Mouse (Mus musculus) heart, postnatal 0 days (tissue): ENCODE measurements at regions not wholly inside any gene's neighbourhood (a gene's known extent, or its start where the extent isn't known, plus 50 kb on each side); places are given as distances from the start of the nearest gene placed in this dataset.

Experiments
- ATAC-seq: fragments of 200-750 bp; cut with Nextera tagmentation; 2 replicates; pipeline ENCODE4 v1.8.0; 2017; ENCODE audit warnings: low read depth, moderate number of reproducible peaks, moderate library complexity; ENCODE audit not compliant: insufficient read depth
- DNase-seq: peaks from one replicate; pipeline ENCODE4 v3.0.0-alpha.2; 2016; ENCODE audit warnings: low spot score
- H3K27ac ChIP-seq: fragments of 300-500 bp; sonication (generic); 2 replicates; pipeline ENCODE4 v1.5.1; 2014; ENCODE audit warnings: low read depth, mild to moderate bottlenecking
- H3K27me3 ChIP-seq: fragments of 300-500 bp; sonication (generic); 2 replicates; pipeline ENCODE4 v1.6.1; 2014; ENCODE audit warnings: low read length, mixed read lengths; ENCODE audit not compliant: control insufficient read depth, insufficient read depth
- H3K36me3 ChIP-seq: fragments of 300-500 bp; sonication (generic); replicated peaks from 2 replicates; pipeline ENCODE4 v1.6.1; 2014; ENCODE audit warnings: low read length, mixed read lengths; ENCODE audit not compliant: control insufficient read depth, insufficient read depth
- H3K4me1 ChIP-seq: fragments of 300-500 bp; sonication (generic); 2 replicates; pipeline ENCODE4 v1.6.1; 2014; ENCODE audit warnings: antibody characterized with exemption; ENCODE audit not compliant: control insufficient read depth, insufficient read depth
- H3K4me2 ChIP-seq: fragments of 300-500 bp; sonication (generic); 2 replicates; pipeline ENCODE4 v1.6.1; 2014; ENCODE audit warnings: low read depth, mild to moderate bottlenecking, low read length, moderate library complexity
- H3K4me3 ChIP-seq: fragments of 300-500 bp; sonication (generic); 2 replicates; pipeline ENCODE4 v1.5.1; 2014; ENCODE audit warnings: low read depth, low read length
- H3K9ac ChIP-seq: fragments of 300-500 bp; sonication (generic); replicated peaks from 2 replicates; pipeline ENCODE4 v1.6.1; 2014; ENCODE audit warnings: low read depth, low read length, mixed read lengths
- H3K9me3 ChIP-seq: fragments of 300-500 bp; sonication (generic); replicated peaks from 2 replicates; pipeline ENCODE4 v1.6.1; 2016; ENCODE audit warnings: low read length; ENCODE audit not compliant: control insufficient read depth
- CTCF ChIP-seq: IDR thresholded peaks from 2 replicates; pipeline ENCODE4 v1.5.1; 2016; ENCODE audit warnings: antibody characterized with exemption, control low read depth, low read depth
- EP300 ChIP-seq: IDR thresholded peaks from 2 replicates; pipeline ENCODE4 v1.6.1; 2016; ENCODE audit warnings: antibody characterized with exemption, low read depth
- WGBS: fragments of 180-500 bp; shearing (Covaris S2); extraction: QIAGEN DNeasy Blood & Tissue Kit; methylation state at CpG from one replicate; pipeline ENCODE4 v1.1.7; 2014; 5-methylcytosine and 5-hydroxymethylcytosine counted together

DNA sequence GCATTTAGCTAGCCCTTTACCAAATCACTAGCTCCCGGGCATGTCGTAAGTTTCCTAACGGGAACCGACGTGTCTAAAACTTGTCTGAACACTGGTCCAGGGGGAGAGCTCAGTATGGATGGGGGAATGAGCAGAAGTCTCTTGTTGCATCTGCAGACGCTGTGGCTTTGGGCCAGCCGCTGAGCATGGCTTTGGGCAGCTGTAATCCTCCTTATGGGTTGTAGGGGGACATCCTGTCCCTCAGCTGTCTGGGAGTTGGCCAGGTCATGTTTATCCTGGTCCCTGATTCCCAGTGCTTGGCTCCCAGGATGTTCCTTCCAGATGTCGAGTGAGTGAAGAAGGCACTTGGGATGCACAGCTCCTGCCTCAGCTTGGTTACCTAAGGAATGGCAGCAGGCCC is 71.4 kb upstream of the Stx16 start:
- H3K27ac ChIP-seq = no peak overlapping the region
- DNase-seq (no peak), ATAC-seq (no peak)
- no peak for TF ChIP-seq CTCF
- TF ChIP-seq EP300 = no peak
- H3K9me3 ChIP-seq = peaks cover 16% of the 10 kb centered on the region
- 82% methylated on average over 8 of the region's 8 CpGs for WGBS
- H3K9ac ChIP-seq = no peak overlapping the region
- no peaks in the 10 kb centered on the region for H3K36me3 ChIP-seq
- no peak overlapping the region for H3K4me3 ChIP-seq
- H3K4me2 ChIP-seq = no peak overlapping the region
- no peaks in the 10 kb centered on the region for H3K4me1 ChIP-seq
- H3K27me3 ChIP-seq = no peaks in the 10 kb centered on the region

DNA sequence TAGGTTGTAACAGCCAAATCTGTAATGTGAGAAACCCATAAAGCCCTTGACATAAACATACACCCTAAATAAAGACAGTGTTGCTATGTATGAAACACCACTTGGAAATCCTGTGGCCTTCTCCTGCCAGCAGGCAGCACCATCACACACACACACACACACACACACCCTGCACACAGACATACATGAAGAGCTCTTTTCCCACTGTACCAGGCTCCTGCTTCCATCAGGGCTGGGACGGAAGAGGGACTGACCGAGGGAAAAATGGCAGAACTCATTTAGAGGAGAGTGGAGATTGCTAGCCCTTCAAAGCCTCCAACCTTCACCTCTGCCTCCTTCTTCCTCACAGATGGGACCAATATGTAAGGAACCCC is 68.1 kb upstream of the Stx16 start:
- Histone ChIP-seq H3K4me3 (no peak overlapping the region), H3K27ac (no peak overlapping the region), H3K27me3 (no peaks in the 10 kb centered on the region), H3K9ac (no peak overlapping the region), H3K9me3 (peaks cover 16% of the 10 kb centered on the region), H3K4me2 (no peak overlapping the region), H3K36me3 (no peaks in the 10 kb centered on the region), H3K4me1 (no peaks in the 10 kb centered on the region)
- 66% methylated on average over 2 of the region's 2 CpGs for WGBS
- TF ChIP-seq EP300 (no peak), CTCF (no peak)
- ATAC-seq = no peak
- DNase-seq = no peak

DNA sequence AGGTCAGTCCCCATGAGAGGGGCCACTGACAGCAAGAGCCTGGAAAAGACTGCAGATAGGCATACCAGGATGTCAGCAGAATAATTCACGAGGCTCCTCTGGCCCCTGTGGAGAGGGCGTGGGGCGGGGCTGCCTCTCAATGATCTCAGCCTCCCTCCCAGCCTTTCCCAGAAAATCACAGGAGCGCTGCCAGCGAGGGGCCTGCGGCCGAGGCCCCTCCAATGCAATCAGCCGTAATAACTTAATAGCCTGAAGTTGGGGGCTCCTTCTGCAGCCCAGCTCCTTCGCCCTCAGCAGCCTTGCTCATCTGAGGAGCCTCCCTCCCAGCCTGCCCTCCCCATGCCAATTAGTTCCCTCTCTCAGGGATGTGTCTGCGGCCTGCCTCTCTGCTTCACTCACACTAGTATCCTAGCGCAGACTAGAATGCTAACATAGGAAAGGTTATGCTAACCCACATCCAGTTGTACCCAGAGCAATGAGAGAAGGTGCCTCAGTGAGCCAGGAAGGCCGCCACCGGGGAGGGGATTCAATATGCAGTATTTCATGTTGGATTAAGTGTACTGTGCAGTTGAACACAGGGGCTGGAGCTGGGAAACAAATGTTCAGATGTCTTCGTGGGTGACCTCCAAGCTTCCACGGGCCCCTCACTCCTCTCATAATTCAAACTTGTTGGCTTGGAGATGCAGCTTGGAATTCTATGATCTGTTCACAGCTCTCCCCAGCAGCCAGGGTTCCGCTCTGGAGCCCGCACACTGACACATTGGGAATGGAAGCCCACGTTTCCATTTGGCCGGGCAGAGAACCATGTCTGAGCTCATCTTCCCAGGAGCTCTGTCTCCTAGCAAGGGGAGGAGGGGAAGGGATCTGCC is 67.5 kb upstream of the Stx16 start:
- ATAC-seq = no peak
- no peaks in the 10 kb centered on the region for H3K36me3 ChIP-seq
- H3K27ac ChIP-seq = no peak overlapping the region
- 57% methylated on average over 19 of the region's 19 CpGs for WGBS
- no peaks in the 10 kb centered on the region for H3K4me1 ChIP-seq
- H3K9me3 ChIP-seq = peaks cover 11% of the 10 kb centered on the region
- H3K4me2 ChIP-seq = no peak overlapping the region
- DNase-seq = no peak
- TF ChIP-seq EP300 (no peak), CTCF (no peak)
- no peak overlapping the region for H3K9ac ChIP-seq
- no peaks in the 10 kb centered on the region for H3K27me3 ChIP-seq
- no peak overlapping the region for H3K4me3 ChIP-seq

DNA sequence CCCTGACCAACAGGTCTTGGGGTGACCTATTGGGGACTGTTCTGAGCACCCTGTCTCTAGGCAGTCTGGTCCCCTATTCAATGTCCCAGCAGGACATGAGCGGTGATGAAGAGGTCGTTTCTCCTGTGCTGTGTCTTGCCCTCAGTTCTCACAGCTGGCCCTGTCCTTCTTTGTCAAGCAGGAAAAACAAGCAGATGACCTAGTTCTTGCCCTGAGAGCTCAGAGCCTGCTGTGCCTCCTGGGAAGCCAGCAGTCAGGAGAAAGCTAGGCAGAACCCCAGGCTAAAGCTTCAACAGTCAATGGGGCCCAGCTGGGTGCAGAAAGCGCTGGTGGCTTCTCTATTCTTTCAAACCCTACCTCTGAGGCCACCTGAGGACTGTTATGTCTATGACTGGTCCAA is 66.1 kb upstream of the Stx16 start:
- Histone ChIP-seq H3K4me2 (no peak overlapping the region), H3K4me3 (no peak overlapping the region), H3K36me3 (no peaks in the 10 kb centered on the region), H3K4me1 (no peaks in the 10 kb centered on the region), H3K9ac (no peak overlapping the region), H3K9me3 (no peaks in the 10 kb centered on the region), H3K27me3 (no peaks in the 10 kb centered on the region), H3K27ac (no peak overlapping the region)
- no peak for ATAC-seq
- no peak for TF ChIP-seq CTCF
- no peak for DNase-seq
- 69% methylated on average over 3 of the region's 3 CpGs for WGBS

DNA sequence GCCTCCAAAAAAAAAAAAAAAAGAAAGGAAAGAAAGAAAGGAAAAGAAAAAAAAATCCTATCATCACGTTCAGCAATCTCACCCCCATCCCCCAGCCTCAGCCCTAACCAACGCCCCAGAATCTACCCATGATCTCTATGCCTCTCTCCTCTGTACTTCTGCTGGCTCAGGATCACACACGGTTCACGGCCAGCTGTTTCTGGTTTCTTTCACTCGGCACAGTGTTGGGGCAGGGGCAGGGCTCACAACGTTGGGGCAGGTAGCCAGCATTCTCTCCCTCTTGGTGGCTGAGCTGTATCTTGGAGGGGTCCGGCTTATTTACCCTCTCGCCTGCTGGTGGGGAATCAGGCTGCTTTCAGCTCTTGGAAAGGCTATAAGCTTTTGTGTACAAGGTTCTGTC is 64.7 kb upstream of the Stx16 start:
- Histone ChIP-seq H3K4me2 (no peak overlapping the region), H3K4me3 (no peak overlapping the region), H3K27me3 (no peaks in the 10 kb centered on the region), H3K9me3 (no peaks in the 10 kb centered on the region), H3K9ac (no peak overlapping the region), H3K36me3 (no peaks in the 10 kb centered on the region), H3K27ac (no peak overlapping the region), H3K4me1 (no peaks in the 10 kb centered on the region)
- TF ChIP-seq CTCF (no peak), EP300 (no peak)
- peak; percentile 49; the same call in 1 of the 2 replicates for ATAC-seq
- 18% methylated on average over 8 of the region's 8 CpGs for WGBS
- no peak for DNase-seq

DNA sequence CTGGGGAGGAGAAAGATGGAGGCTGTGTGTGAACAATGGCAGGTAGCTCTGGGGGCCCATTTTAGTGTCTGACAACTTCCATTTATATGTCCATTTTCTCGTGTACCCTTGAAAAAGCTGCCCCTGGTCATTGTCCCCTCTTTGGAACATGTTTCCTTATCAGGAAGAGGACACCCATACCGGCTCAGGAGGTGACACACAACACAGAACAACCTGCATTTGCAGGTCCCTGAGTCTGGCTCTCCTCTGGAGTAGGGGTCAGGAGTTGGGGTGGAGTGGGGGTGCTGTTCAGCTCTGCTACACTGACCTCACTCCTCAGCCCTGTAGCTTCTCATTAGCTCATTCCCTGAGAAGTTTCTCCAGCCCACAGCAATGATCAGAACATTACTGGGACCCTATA is 61.7 kb upstream of the Stx16 start:
- Histone ChIP-seq H3K27me3 (no peaks in the 10 kb centered on the region), H3K4me1 (no peaks in the 10 kb centered on the region), H3K27ac (no peak overlapping the region), H3K36me3 (no peaks in the 10 kb centered on the region), H3K4me3 (no peak overlapping the region), H3K4me2 (no peak overlapping the region), H3K9me3 (no peaks in the 10 kb centered on the region), H3K9ac (no peak overlapping the region)
- WGBS = 58% methylated on average over 2 of the region's 2 CpGs
- DNase-seq (no peak), ATAC-seq (no peak)
- no peak for TF ChIP-seq CTCF
- TF ChIP-seq EP300 = no peak
